Mouse (Mus musculus) midbrain, embryonic 14.5 days (tissue): Measurements from ENCODE around the gene C2cd6. TPM values are rescaled to one million over a fixed set of nuclear protein-coding genes. Genes with fewer than 3 reads are reported as not detected.

Experiments
- polyA plus RNA-seq: library from polyadenylated mRNA; unstranded; fragments of >200 nt; fragmentation: Nextera tagmentation; extraction: Ambion mirVana; gene quantifications from 2 replicates; pipeline ENCODE4 v1.2.1, GENCODE M21; 2014

The C2cd6 gene
- polyA plus RNA-seq, 1 experiment from 2014 or later: 4.1 TPM

Other genes starting within 250 kb of the C2cd6 start
- 15.4 and 18.2 TPM in 2 replicates for gene Trak2, start 121.5 kb downstream of the C2cd6 start, polyA plus RNA-seq
- gene Stradb, start 121.4 kb downstream of the C2cd6 start, polyA plus RNA-seq: 101 and 115 TPM in 2 replicates
- gene Tmem237, start 25.5 kb upstream of the C2cd6 start, polyA plus RNA-seq: 24.3 and 48.2 TPM in 2 replicates
- 0.89 and 1.4 TPM in 2 replicates for gene Mpp4, start 68.5 kb upstream of the C2cd6 start, polyA plus RNA-seq
- 12.7 and 24.1 TPM in 2 replicates for gene Als2, start 142.3 kb upstream of the C2cd6 start, polyA plus RNA-seq
- 1.2 and 1.7 TPM in 2 replicates for gene Cdk15, start 162.0 kb upstream of the C2cd6 start, polyA plus RNA-seq